Mouse (Mus musculus) left cerebral cortex, postnatal 36 days (tissue): ENCODE results near the gene Ndufv1. TPM values are rescaled to one million over a fixed set of nuclear protein-coding genes. Genes with fewer than 3 reads are reported as not detected.

Experiments used
- total RNA-seq, 2 experiments: library from RNA; stranded (reverse); gene quantifications; 2 replicates each; pipeline ENCODE4 v1.2.3; 2021

Ndufv1 gene
- total RNA-seq, 2 experiments from 2014 or later = 226 to 259 TPM

Other genes with a start within 250 kb of the Ndufv1 start
- gene Kmt5b, start 245.4 kb downstream of the Ndufv1 start, total RNA-seq = 10 to 100 TPM; 44.1 to 63.0 TPM
- 100 to 1,000 TPM in 1 of 2 experiments, 10 to 100 TPM in 1; 66.7 to 108 TPM for gene Chka, start 161.0 kb downstream of the Ndufv1 start, total RNA-seq
- 10 to 100 TPM; 15.7 to 19.6 TPM for gene Tcirg1, start 105.7 kb downstream of the Ndufv1 start, total RNA-seq
- 100 to 1,000 TPM; 137 to 152 TPM for gene Ndufs8, start 100.0 kb downstream of the Ndufv1 start, total RNA-seq
- gene Aldh3b1, start 83.0 kb downstream of the Ndufv1 start, total RNA-seq = 1 to 10 TPM; 2.6 to 3.8 TPM
- 10 to 100 TPM; 16.2 to 16.5 TPM for gene Unc93b1, start 77.6 kb downstream of the Ndufv1 start, total RNA-seq
- under 1 TPM in 1 of 2 experiments, not detected in 1; 0.27 TPM for gene Aldh3b3, start 54.2 kb downstream of the Ndufv1 start, total RNA-seq
- gene Aldh3b2, start 40.5 kb downstream of the Ndufv1 start, total RNA-seq = 1 to 10 TPM; 1.0 to 1.4 TPM
- 1 to 10 TPM; 2.0 to 2.7 TPM for gene Acy3, start 26.2 kb downstream of the Ndufv1 start, total RNA-seq
- not detected for gene Tbx10, start 20.1 kb downstream of the Ndufv1 start, total RNA-seq
- 10 to 100 TPM in 1 of 2 experiments, 1 to 10 TPM in 1; 8.8 to 13.3 TPM for gene Nudt8, start 12.2 kb downstream of the Ndufv1 start, total RNA-seq
- 1 to 10 TPM; 1.2 to 1.8 TPM for gene Gm49405, start 12.2 kb downstream of the Ndufv1 start, total RNA-seq
- 1 to 10 TPM; 2.7 to 6.8 TPM for gene Doc2g, start 9.5 kb downstream of the Ndufv1 start, total RNA-seq
- gene Gstp1, start 25.2 kb upstream of the Ndufv1 start, total RNA-seq = 100 to 1,000 TPM; 301 to 332 TPM
- gene Gstp2, start 33.2 kb upstream of the Ndufv1 start, total RNA-seq = 10 to 100 TPM; 33.9 to 45.2 TPM
- gene Gstp3, start 46.8 kb upstream of the Ndufv1 start, total RNA-seq = not detected
- gene Cabp2, start 68.8 kb upstream of the Ndufv1 start, total RNA-seq = not detected
- 10 to 100 TPM; 28.8 to 34.1 TPM for gene Cdk2ap2, start 84.4 kb upstream of the Ndufv1 start, total RNA-seq
- 100 to 1,000 TPM; 202 to 203 TPM for gene Pitpnm1, start 87.2 kb upstream of the Ndufv1 start, total RNA-seq
- 100 to 1,000 TPM; 106 to 133 TPM for gene Aip, start 113.1 kb upstream of the Ndufv1 start, total RNA-seq
- not detected for gene Gpr152, start 127.0 kb upstream of the Ndufv1 start, total RNA-seq
- not detected for gene Cabp4, start 131.2 kb upstream of the Ndufv1 start, total RNA-seq
- gene Coro1b, start 135.8 kb upstream of the Ndufv1 start, total RNA-seq = 10 to 100 TPM; 75.7 to 81.1 TPM
- gene Ptprcap, start 140.8 kb upstream of the Ndufv1 start, total RNA-seq = 1 to 10 TPM; 1.3 to 1.8 TPM
- 10 to 100 TPM; 27.8 to 43.1 TPM for gene Rps6kb2, start 150.5 kb upstream of the Ndufv1 start, total RNA-seq
- gene Carns1, start 162.7 kb upstream of the Ndufv1 start, total RNA-seq = 1 to 10 TPM; 5.5 to 7.8 TPM
- gene Tbc1d10c, start 178.5 kb upstream of the Ndufv1 start, total RNA-seq = 1 to 10 TPM; 1.5 to 1.9 TPM
- gene Ppp1ca, start 179.3 kb upstream of the Ndufv1 start, total RNA-seq = 100 to 1,000 TPM; 292 to 320 TPM
- 10 to 100 TPM in 1 of 2 experiments, 1 to 10 TPM in 1; 6.1 to 10.8 TPM for gene Rad9a, start 188.9 kb upstream of the Ndufv1 start, total RNA-seq
- gene Clcf1, start 201.4 kb upstream of the Ndufv1 start, total RNA-seq = 1 to 10 TPM in 1 of 2 experiments, under 1 TPM in 1; 0.84 to 1.2 TPM
- gene AC109138.7, start 201.6 kb upstream of the Ndufv1 start, total RNA-seq = not detected
- gene Pold4, start 219.1 kb upstream of the Ndufv1 start, total RNA-seq = 10 to 100 TPM; 15.9 to 17.8 TPM